Mouse (Mus musculus) urinary bladder, postnatal 14 days (tissue): ENCODE results near the gene Gm6268.

Source experiments
- DNase-seq: peaks from one replicate; pipeline ENCODE4 v3.0.0; 2021; ENCODE audit warnings: low spot score

Gm6268 gene

GRCm38 (mm10) chrX:36400980-36401379, at the start of gene Gm6268:
Gene Gm6268, plus strand, starts transcription at chrX:36401280.
- no peak for DNase-seq

DNA sequence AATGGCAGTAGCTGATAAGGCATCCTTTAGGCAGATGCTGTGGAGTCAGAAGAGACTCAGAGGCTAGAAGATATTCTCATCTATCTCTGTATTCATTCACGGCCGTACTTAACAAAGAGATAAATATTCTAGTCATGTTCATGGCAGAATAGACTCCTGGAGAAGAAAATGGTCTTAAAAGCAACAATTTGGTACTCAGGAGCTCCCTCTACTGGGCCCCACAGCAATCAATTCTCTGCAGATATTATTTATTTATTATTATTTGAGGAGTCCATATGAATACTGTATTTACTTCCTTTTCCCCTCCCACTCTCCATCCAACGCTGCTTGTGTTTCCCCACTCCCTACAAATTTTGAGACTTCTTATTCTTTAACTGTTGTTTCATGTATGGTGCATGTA, 48.6 kb upstream of the Gm6268 start:
- peak; percentile 9 for DNase-seq

- DNase-seq = peak; percentile 6
Measured at GRCm38 (mm10) chrX:36385340-36385739, 15.7 kb upstream of the Gm6268 start.

GRCm38 (mm10) chrX:36389971-36390370, 11.1 kb upstream of the Gm6268 start:
- DNase-seq = no peak

GRCm38 (mm10) chrX:36390503-36390902, 10.6 kb upstream of the Gm6268 start:
- DNase-seq = peak; percentile 3

DNA sequence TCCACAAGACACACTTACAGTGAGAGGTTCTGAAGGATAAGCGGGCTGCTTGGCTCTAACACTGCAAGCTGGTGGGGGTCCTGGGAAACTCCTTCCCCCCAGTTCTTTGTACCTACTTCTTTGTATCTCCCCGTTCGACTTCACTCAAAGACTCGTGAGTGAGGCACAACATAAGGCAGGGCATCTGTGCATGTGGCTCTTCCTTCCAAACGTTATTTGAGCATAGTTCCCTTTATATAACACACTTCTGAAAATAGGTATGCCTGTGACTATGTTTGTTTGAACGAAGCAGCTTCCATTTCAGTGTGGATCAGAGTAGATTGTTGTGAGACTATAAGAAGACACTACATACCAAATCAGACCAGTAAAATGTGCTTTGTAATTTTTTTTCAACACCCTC, 8.4 kb upstream of the Gm6268 start:
- DNase-seq = no peak

DNA sequence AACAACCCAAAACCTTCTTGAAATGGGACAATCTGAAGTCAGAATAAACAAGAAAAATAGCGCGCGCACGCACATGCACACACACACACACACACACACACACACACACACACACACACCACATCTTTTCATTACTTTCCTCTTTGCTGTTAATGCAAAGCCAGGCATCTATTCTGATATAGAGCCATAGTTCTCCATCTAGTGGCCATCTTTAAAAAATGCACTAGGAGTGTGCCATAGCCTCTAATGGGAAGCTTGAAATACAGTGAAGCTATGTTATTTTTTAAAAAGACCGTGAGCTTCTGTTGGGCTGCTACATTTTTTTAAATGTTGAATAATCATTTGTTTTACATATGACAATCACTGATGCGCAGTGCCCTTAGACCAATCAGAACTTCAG, 7.8 kb upstream of the Gm6268 start:
- no peak for DNase-seq

DNA sequence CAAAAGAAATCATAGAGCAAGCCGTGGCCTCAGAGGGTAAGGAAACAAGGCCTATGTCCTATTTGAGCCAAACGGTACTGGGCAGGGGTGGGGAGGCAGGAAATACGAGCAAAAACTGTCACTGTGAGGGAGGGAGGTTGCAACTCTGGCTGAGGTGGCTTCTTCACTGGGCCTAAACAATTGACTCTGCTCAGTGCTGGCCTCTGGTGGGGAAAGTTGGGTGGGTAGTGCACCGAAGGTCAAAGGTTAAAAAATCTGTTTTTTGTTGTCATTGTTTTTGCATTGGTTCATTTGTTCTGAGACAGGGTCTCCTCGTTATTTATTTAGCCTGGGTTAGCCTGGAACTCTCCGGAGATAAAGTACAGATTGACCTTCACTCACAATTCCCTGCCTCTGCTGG, 1.2 kb downstream of the Gm6268 start:
- no peak for DNase-seq

- no peak for DNase-seq
Measured at GRCm38 (mm10) chrX:36419153-36419552, 18.1 kb downstream of the Gm6268 start.

DNA sequence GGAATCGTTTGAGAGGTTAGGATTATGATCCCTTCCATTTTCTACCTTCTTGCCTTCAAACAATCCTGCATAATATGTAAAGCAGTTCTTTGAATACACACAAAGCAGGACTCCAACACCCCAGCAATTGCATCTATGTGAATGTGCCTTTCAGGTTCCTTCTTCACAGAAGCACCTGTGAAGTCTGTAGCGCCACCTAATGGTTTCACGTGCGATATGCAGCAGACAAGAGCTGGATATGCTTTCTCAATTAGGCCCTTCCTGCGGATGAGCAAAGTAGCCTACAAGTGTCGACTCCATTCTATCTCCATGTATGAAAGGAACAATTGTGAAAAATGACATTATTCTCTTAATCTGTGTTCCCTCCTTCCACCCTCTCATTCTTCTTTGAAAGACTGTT, 33.9 kb downstream of the Gm6268 start:
- no peak for DNase-seq

DNA sequence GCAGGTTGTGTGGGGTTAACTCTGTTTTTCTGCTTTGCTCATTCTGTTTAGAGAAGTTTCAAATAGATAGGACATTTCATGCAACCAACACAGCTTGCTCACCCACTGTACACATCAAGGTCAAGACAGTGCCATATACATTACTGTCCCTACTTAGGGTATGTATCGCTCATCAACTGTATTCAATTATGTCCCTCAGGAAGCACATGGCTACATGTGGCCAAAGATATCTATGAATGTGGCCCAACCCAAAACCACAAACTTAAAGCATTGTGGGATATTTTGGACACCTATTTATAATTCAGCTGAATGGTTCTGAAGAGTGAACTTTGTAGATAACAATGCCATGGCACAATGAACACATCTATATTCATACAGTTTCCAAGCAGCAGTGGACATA, 36.9 kb downstream of the Gm6268 start:
- DNase-seq = no peak
